Mouse (Mus musculus) small intestine, adult 2 months (tissue): Measurements from ENCODE around the gene Adamts14. TPM values are rescaled to one million over a fixed set of nuclear protein-coding genes. Genes with fewer than 3 reads are reported as not detected.

Experiments used
- H3K27ac ChIP-seq: fragments of 200-500 bp; 2 replicates; pipeline ENCODE4 v1.5.1; 2012; ENCODE audit warnings: low read depth, low read length, control low read depth, inconsistent platforms; ENCODE audit not compliant: insufficient read depth
- H3K27me3 ChIP-seq: fragments of 200-500 bp; 2 replicates; pipeline ENCODE4 v1.6.1; 2012; ENCODE audit warnings: mild to moderate bottlenecking, moderate library complexity, low read length, inconsistent platforms; ENCODE audit not compliant: control insufficient read depth, insufficient read depth
- H3K36me3 ChIP-seq: fragments of 200-500 bp; 2 replicates; pipeline ENCODE4 v1.6.1; 2012; ENCODE audit warnings: mild to moderate bottlenecking, low read length, control low read depth, inconsistent platforms; ENCODE audit not compliant: control insufficient read depth, insufficient read depth
- H3K4me1 ChIP-seq: fragments of 200-500 bp; 2 replicates; pipeline ENCODE4 v1.6.1; 2012; ENCODE audit warnings: low read length, inconsistent platforms, mixed read lengths; ENCODE audit not compliant: control insufficient read depth, insufficient read depth, insufficient read length
- H3K4me3 ChIP-seq: fragments of 200-500 bp; 2 replicates; pipeline ENCODE4 v1.5.1; 2012; ENCODE audit warnings: low read depth, mild to moderate bottlenecking, control low read depth, inconsistent platforms, low read length, moderate library complexity
- CTCF ChIP-seq: fragments of 200-500 bp; IDR thresholded peaks from 2 replicates; pipeline ENCODE4 v1.5.1; 2012; ENCODE audit warnings: low read depth, mild to moderate bottlenecking, control low read depth, inconsistent platforms, low read length, moderate library complexity, mixed read lengths; ENCODE audit not compliant: insufficient replicate concordance, insufficient read length; ENCODE audit errors: extremely low read depth
- POLR2A ChIP-seq: fragments of 200-500 bp; IDR thresholded peaks from 2 replicates; pipeline ENCODE4 v1.6.1; 2012; ENCODE audit warnings: low read depth, mild to moderate bottlenecking, control low read depth, inconsistent platforms, low read length, moderate library complexity
- WGBS: fragments of 180-500 bp; shearing (Covaris S2); methylation state at CpG from one replicate; pipeline ENCODE4 v1.1.7; 2018; 5-methylcytosine and 5-hydroxymethylcytosine counted together
- polyA plus RNA-seq: library from polyadenylated mRNA; depleted of rRNA; stranded (reverse); fragments of >200 nt; gene quantifications from 2 replicates; pipeline ENCODE4 v1.2.3, GENCODE M21; 2012; rRNA removed

The Adamts14 gene
- 1.3 and 1.8 TPM in 2 replicates for polyA plus RNA-seq

DNA sequence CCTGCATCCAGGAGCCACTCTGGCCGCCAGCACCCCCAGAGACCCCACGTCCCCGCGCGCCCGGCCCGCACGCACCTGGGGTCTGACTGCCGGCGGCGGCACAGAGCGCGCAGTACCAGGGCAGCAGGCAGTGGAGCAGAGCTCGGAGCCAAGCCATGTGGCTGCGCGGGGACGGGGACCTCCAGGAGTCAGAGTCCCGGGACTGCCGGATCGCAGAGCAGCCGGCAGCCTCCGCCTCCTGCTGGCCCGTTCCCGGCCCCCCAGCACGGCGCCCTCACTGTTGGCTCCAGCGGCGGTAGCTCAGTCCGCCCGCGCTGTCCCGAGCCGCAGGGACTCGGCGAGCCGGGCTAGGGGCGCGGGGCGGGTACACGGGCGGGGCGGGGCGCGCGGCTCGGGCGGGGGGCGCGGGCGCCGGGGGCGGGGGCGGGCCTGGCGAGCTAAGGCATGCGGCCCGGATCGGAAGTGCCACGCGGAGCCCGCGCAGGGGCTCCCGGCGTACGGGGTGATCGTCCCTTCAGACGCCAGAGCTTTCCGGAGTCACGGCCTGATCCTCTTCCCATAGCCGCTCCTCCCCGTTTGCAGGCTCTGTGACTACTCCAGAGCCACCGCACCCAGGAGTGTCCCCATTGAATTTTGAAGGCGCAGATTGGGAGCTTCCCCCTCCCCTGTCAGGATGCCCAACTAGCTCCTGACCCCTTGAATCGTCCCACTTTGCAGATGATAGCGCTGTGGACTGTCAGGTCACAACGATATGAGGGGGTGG is at the start of gene Adamts14:
Adamts14 (minus strand) TSS at position 358 of the 763 bp plus-strand sequence.
- Histone ChIP-seq H3K36me3 (no peaks in the 10 kb centered on the region), H3K27me3 (peaks cover 7% of the 10 kb centered on the region; the same call in 1 of the 2 replicates), H3K4me1 (no peaks in the 10 kb centered on the region), H3K4me3 (peak within 1 kb of the TSS; percentile 57), H3K27ac (peak within 1 kb of the TSS; percentile 53; the same call in 1 of the 2 replicates)
- WGBS: 1% methylated on average over 44 of the region's 75 CpGs
- no peak for TF ChIP-seq CTCF
- no peak for TF ChIP-seq POLR2A

DNA sequence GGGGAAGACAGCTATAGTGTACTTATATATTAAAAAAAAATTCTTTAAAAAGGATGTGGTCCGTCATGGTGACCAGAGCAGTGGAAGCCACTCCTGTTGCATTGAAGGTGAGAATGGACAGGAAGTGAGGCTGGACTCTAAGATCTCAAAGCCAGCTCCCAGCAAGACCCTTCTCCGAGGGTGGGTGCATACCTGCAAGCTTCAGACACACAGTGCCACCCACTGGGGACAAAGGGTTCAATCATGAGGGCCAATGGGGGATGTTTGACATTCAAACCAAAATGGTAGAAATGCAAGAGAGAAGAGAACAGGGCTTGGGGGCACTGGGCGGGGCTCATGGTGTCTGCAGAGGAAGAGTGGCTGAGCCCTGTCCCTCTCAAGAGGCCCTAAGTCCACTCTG is 45.3 kb upstream of the Adamts14 start:
- 92% methylated on average over 3 of the region's 3 CpGs for WGBS
- Histone ChIP-seq H3K4me1 (no peaks in the 10 kb centered on the region), H3K27ac (no peak overlapping the region), H3K36me3 (no peaks in the 10 kb centered on the region), H3K27me3 (no peaks in the 10 kb centered on the region), H3K4me3 (no peak overlapping the region)
- no peak for TF ChIP-seq POLR2A
- TF ChIP-seq CTCF: no peak

DNA sequence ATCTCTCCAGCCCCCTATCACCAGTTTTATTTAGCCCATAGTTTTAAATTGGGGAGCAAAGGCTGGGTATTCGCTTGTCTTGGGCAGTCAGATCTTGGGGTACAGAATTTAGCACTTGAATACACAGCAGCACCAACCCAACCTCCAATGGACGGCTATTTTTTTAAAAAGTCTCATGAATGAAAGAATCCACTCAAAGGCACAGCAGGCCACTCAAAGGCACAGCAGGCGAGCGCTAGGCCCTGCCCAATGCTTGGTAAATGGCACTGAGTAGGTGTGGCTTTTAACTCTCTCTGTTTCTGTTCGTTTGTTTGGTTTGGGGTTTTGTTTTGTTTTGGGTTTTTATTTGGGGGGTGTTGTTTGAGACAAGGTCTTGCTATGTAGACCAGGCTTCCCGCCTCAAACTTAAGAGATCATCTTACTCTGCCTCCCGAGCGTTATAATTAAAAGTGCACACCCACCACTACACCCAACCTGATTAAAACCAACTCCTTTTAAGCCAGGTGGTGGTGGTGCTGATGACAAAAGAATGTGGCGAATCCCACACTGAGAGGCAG is 42.2 kb upstream of the Adamts14 start:
- Histone ChIP-seq H3K4me3 (no peak overlapping the region), H3K27ac (no peak overlapping the region), H3K36me3 (no peaks in the 10 kb centered on the region), H3K27me3 (no peaks in the 10 kb centered on the region), H3K4me1 (no peaks in the 10 kb centered on the region)
- TF ChIP-seq CTCF: no peak
- 75% methylated on average over 9 of the region's 9 CpGs for WGBS

DNA sequence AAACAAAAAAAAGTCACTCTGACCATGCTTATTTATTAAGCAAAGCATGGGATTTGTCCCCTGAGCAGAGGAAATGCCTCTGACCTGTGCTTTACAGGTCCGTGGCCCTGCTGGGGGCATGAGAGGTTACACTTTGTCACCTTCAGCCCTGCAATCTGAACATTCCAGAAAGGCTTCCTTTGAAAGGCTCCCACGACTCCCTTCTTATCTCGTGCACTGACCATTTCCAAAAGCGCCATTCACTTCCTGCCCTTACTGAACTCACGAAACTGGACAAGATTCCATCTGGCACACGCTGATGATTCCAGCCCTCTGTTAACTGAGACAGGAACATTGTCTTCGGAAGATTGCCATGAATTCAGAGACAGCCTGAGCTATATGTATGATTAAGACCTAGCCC is 40.5 kb upstream of the Adamts14 start:
- WGBS: 59% methylated on average over 7 of the region's 7 CpGs
- H3K27ac ChIP-seq: no peak overlapping the region
- H3K36me3 ChIP-seq: no peaks in the 10 kb centered on the region
- no peak overlapping the region for H3K4me3 ChIP-seq
- H3K4me1 ChIP-seq: no peaks in the 10 kb centered on the region
- no peaks in the 10 kb centered on the region for H3K27me3 ChIP-seq
- TF ChIP-seq POLR2A (no peak), CTCF (no peak)

DNA sequence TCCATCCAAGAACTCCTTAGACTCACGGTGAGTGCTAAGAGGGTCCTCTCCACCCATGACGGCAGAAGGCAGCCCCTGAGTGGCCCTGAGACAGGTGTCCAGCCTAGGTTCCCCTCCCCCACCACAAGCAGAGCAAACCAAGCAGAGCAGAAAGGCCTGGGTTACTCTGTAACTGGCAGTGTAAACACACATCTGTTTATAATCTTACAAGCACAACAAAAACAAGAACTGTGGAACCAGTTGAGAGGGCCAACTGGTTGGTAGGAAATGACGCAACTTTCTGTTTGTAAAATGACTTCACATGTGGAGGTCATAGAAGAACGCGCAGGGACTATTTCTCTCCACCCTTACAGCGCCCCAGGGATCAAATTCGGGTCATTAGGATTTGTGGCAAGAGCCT is 39.5 kb upstream of the Adamts14 start:
- no peaks in the 10 kb centered on the region for H3K27me3 ChIP-seq
- no peaks in the 10 kb centered on the region for H3K36me3 ChIP-seq
- H3K27ac ChIP-seq: peak overlapping the region; percentile 13; the same call in 1 of the 2 replicates
- no peaks in the 10 kb centered on the region for H3K4me1 ChIP-seq
- H3K4me3 ChIP-seq: no peak overlapping the region
- TF ChIP-seq POLR2A: no peak
- TF ChIP-seq CTCF: no peak
- 28% methylated on average over 7 of the region's 7 CpGs for WGBS

DNA sequence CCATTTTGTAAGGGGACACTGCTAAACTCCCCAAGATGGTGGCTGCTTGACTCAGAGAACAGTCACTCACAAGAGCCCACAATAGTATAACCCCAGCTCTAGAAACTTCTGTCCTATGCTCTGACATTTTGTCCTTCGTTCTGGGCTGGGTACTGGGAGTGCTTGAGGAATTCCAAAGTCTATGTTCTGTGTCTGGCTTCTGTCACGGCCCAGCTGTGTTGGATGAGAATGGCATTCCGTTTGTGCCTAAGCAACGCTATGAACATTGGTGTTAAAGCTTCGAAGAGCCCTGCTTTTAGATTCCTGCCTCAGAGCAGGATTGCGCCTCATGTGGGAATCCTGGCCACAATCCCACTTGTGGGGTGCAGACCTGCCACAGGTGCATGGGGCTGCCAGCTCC is 38.9 kb upstream of the Adamts14 start:
- Histone ChIP-seq H3K4me1 (no peaks in the 10 kb centered on the region), H3K36me3 (no peaks in the 10 kb centered on the region), H3K4me3 (no peak overlapping the region), H3K27ac (no peak overlapping the region), H3K27me3 (no peaks in the 10 kb centered on the region)
- TF ChIP-seq CTCF: no peak
- no peak for TF ChIP-seq POLR2A
- WGBS: 59% methylated on average over 6 of the region's 6 CpGs

DNA sequence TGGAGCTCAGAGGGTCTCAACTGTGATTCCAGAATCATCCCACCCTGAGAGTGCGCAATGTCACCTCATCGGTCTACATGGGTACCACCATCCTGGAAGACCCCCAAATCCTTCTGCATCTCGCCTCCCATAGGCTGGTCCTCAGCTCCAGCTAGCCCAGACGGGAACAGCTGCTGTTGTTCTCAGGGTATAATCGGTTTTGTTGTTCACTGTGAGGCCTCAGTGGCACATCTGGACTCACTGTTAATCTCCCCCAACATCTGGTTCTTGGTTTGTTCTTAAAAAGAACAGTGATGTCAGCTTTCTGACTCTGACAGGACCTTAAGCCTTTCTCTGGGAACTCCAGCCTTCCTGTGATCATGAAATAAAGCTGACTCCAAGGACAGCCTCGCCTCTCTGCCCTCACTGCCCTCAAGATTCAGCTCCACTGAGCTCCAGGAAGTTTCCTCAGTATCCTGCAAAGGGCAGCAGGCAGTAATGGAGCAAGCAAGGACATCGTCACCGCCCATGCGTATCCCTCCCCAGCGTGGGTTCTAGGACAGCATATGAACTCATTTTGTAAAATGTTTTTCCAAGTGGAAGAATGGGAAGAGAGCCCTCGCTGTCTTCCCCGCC is 35.6 kb upstream of the Adamts14 start:
- H3K4me1 ChIP-seq: no peaks in the 10 kb centered on the region

More for the DNA sequence above, 35.6 kb upstream of the Adamts14 start:
- no peaks in the 10 kb centered on the region for H3K36me3 ChIP-seq
- TF ChIP-seq POLR2A (no peak), CTCF (no peak)
- peak overlapping the region; percentile 40 for H3K27ac ChIP-seq
- no peak overlapping the region for H3K4me3 ChIP-seq
- no peaks in the 10 kb centered on the region for H3K27me3 ChIP-seq
- whole genome bisulfite sequencing: 67% methylated on average over 12 of the region's 12 CpGs
